Mouse (Mus musculus) kidney, adult 2 months (tissue): ENCODE data around the gene Pparg.

Source experiments
- CTCF ChIP-seq: fragments of 200-500 bp; conservative IDR thresholded peaks from 2 replicates; pipeline ENCODE4 v1.5.1; 2011; ENCODE audit warnings: low read depth, mild to moderate bottlenecking, control low read depth, low read length, moderate library complexity, mixed read lengths; ENCODE audit not compliant: insufficient read depth, insufficient read length
- POLR2A ChIP-seq: fragments of 200-500 bp; IDR thresholded peaks from one replicate; pipeline ENCODE4 v1.6.1; 2011; ENCODE audit warnings: low read depth, low read length, control low read depth

- TF ChIP-seq CTCF (no peak), POLR2A (no peak)
Observed at GRCm38 (mm10) chr6:115464661-115465060, 103.9 kb downstream of the Pparg start.
